Mouse (Mus musculus) lung, adult 2 months (tissue): ENCODE results near the gene Xxylt1.

Experiments
- CTCF ChIP-seq: fragments of 200-500 bp; IDR thresholded peaks from 2 replicates; pipeline ENCODE4 v1.5.1; 2011; ENCODE audit warnings: mild to moderate bottlenecking, low read length, control low read depth; ENCODE audit not compliant: insufficient read depth
- POLR2A ChIP-seq: fragments of 200-500 bp; IDR thresholded peaks from 2 replicates; pipeline ENCODE4 v1.6.1; 2011; ENCODE audit warnings: low read depth, mild to moderate bottlenecking, control low read depth, low read length, borderline replicate concordance; ENCODE audit errors: extremely low read depth

GRCm38 (mm10) chr16:31002117-31002516 is 79.1 kb downstream of the Xxylt1 start:
- TF ChIP-seq CTCF (no peak), POLR2A (no peak)
